Mouse (Mus musculus) olfactory bulb, adult 2 months (tissue): ENCODE results near the gene Serpinf2.

ENCODE experiments used
- CTCF ChIP-seq: fragments of 200-500 bp; IDR thresholded peaks from 2 replicates; pipeline ENCODE4 v1.5.1; 2012; ENCODE audit warnings: low read depth, mild to moderate bottlenecking, low read length, moderate library complexity; ENCODE audit not compliant: insufficient read depth
- POLR2A ChIP-seq: fragments of 200-500 bp; IDR thresholded peaks from 2 replicates; pipeline ENCODE4 v1.6.1; 2012; ENCODE audit warnings: mild to moderate bottlenecking, low read depth, low read length, moderate library complexity; ENCODE audit not compliant: insufficient read depth

- TF ChIP-seq CTCF (no peak), POLR2A (no peak)
Observed at GRCm38 (mm10) chr11:75429019-75429705, 10.2 kb downstream of the Serpinf2 start.
